Mouse (Mus musculus) adrenal gland, postnatal 4 days (tissue): ENCODE results near the gene Stard8. TPM values are rescaled to one million over a fixed set of nuclear protein-coding genes. Genes with fewer than 3 reads are reported as not detected.
"Not testable (repeated sequence)": the region's sequence is repeated elsewhere in the genome, so short reads cannot be mapped to it uniquely, and the experiment has no call there.

Source experiments
- DNase-seq, 2 experiments: peaks; one replicate each; pipeline ENCODE4 v3.0.0; 2021 to 2022; ENCODE audit warnings: low spot score in 2 of 2, mixed read lengths in 2 of 2
- long read RNA-seq, 2 experiments: library from polyadenylated mRNA; stranded (forward); transcript quantifications; one replicate each; pipeline ENCODE4 v2.0.0; 2021
- total RNA-seq, 2 experiments: library from RNA; stranded (reverse); gene quantifications; 2 replicates each; pipeline ENCODE4 v1.2.3; 2021

Stard8 gene
- 10 to 100 TPM; 33.9 to 40.8 TPM for total RNA-seq
- long read RNA-seq, experiment 1, full-length matches to known transcripts, result 1 of 8 reads
- long read RNA-seq, experiment 1, partial matches to known transcripts, result 5 of 8 reads
- long read RNA-seq, experiment 1, other reads (novel, unspliced or antisense), result 2 of 8 reads
- long read RNA-seq, experiment 2, full-length matches to known transcripts, result 2 of 7 reads
- long read RNA-seq, experiment 2, partial matches to known transcripts, result 3 of 7 reads
- long read RNA-seq, experiment 2, other reads (novel, unspliced or antisense), result 2 of 7 reads

DNA sequence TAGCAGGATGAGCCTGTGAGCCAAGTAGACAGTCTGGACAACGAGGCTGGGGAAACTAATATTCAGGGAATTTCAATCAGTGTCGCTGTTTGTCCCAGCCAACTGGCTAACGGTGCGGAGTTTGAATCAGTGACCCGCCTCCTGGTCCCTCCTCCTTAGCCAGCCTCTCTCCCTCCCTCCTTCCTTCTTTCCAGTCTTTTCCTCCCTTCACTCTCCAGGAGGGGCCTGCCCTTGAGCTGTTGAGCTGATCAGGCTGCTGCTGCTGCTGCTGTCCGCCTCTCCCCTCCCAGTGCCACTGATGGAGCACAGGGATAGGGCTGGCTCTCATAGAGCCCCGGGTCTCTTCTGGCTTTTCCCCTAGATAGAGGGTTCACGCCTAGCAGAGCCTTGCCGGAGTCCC, at the start of gene Stard8:
Gene Stard8, plus strand, starts transcription at position 203 of the 400 bp plus-strand sequence.
- DNase-seq, result no peak

DNA sequence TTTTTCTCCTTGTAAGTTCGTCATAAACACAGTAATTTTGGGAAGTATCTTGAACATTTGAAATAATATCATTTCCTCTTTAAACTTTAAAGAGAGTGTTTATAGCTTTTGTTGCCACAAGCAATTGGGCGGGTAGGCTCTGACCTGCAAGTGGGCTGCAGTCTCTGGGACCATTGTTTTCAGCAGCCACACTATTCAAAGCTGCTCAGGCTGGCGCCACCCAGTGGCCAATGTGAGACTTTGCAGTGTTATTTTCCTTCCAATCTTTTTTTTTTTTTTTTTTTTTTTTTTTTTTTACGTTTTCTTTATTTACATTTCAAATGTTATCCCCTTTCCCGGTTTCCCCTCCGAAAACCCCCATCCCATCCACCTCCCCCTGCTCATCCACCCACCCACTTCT, 49.1 kb upstream of the Stard8 start:
- DNase-seq, result no peak

DNA sequence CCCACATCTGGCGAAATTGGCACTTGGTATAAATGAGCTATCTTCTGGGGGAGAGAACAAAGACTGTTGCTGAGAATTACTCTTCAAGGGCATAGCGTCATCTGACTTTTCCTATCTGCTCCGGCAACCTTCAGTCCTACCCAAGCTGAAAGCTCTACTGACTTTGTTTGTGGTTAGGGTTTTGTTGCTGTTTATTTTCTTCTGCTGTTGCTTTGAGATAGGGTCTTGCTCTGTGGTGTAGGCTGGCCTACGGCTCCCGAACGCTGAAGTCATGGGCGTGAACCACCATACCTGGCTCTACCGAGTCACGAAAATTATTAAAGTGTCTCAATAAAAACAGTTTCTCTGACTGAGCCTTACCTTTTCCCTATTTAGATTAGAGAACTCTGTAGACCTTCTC, 44.8 kb upstream of the Stard8 start:
- DNase-seq, result no peak

DNA sequence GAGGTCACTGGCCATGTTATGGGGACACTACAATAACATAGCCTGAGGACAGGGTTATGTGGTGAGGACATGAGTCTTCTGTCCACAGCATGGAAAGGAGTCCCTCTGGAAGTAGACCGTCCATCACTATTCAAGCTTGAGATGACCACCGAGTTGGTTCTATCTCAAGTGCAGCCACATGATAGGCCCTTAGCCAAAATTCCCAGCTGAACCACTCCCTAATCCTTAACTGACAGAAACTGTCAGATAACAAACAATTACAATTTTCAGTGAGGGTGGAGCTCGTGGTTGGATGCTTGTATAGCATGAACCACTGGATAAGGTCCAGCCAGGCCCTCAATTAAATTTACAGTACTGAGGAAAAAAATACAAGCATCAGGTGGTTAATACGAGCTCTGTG, 44.0 kb upstream of the Stard8 start:
- no peak for DNase-seq

DNA sequence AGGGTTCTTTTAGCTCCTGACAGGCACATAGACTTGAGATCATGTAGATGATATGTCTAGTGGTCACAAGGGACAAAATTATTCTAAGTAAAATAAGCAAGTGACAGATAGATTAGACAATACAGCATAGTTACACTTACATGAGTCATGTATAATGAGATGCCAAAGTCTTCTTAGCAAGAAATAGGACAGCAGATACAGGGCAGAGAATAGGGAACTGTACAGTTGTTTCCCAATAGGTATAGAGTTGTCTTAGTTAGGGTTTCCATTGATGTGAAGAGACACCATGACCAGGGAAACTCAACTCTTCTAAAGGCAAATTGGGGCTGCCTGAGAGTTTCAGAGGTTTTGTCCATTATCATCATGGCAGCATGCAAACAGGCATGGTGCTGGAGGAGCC, 39.3 kb upstream of the Stard8 start:
- DNase-seq, result no peak

DNA sequence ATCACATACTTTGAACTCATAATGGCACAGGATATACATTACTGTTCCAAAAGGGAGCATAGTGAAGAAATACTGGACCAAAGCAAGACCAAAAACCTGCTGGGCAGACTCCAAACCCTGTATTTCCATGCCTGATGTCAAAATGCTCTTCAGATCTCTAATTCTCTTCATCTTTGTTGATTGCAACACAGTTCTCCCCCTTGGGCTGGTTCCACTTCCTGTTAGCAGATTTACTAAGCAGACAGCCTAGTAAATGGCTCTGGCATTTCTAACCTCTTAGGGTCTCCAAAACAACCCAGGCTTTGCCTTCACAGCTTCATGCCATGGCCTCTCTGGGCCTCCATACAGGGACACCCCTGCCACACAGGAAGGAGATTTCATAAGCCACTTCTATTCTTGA, 38.5 kb upstream of the Stard8 start:
- DNase-seq, result no peak

DNA sequence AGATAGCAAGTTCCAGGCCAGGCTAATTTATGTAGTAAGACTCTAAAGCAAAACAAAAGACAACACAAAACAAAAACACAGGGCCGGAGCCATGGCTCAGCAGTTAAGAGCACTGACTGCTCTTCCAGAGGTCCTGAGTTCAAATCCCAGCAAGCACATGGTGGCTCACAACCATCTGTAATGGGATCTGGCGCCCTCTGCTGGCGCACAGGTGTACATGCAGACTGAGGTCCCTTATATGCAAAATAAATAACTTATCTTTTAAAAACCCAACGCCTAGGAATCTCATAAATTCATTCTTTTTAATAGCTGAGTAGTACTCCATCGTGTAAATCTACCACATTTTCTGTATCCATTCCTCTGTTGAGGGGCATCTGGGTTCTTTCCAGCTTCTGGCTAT, 16.4 kb upstream of the Stard8 start:
- not testable (repeated sequence) for DNase-seq

DNA sequence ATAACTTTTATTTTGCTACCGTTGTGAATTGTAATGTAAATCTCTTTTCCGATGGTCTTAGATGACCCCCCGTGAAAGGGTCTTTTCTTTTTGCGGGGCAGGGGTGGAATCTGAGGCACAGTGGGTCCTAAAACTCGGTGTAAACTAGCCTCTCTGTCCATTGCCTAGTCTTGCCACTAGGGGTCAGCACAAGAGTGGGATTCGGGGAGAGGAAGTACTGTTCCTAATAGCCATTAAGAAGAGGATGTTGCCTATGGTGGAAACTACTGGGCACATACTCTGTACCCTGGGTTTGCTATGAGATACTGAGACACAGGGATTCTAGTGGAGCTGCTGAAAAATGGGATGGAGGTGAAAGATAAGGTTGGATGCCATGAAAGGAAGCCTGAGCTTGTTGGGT, 13.5 kb upstream of the Stard8 start:
- peak in 1 of 2 experiments; percentile 17 for DNase-seq

DNA sequence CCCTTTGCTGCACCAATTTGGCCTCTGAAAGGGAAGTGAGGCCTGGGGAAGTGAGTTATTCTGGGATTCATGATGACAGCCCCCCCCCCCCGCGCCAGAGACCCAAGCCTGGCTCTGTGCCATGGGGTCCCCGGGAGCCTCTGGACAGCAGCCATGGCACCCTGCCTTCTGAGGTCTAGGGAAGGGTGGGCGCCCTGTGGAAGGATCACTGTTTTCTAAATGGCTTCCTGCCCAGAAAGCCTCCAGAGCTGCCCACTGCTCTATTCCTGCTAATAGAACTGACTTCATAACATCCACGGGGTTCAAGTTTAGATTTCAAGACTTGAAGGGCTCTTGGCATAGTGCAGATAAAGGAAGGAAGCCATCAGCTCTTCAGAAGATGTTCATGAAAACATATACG, 983 bp upstream of the Stard8 start:
- no peak for DNase-seq

DNA sequence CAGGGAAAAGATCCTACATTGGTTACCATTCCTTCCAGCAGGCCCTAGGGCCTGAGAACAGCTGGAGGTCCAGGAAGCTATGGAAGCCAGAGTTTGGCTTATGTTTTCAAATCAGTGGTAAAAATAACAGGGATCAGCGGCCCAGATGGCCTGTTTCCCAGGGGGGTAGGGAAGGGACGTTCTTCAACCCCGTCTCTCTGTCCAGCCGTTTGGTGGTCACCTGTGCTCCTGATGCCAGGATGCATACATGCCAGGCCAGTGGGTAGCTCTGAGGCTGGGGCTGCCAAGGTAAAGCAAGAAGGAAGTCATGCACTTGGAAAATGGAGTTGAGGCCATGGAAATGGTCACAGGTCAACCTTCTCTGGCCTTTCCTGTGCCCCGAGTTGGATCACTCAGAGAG, 7.5 kb downstream of the Stard8 start:
- no peak for DNase-seq

DNA sequence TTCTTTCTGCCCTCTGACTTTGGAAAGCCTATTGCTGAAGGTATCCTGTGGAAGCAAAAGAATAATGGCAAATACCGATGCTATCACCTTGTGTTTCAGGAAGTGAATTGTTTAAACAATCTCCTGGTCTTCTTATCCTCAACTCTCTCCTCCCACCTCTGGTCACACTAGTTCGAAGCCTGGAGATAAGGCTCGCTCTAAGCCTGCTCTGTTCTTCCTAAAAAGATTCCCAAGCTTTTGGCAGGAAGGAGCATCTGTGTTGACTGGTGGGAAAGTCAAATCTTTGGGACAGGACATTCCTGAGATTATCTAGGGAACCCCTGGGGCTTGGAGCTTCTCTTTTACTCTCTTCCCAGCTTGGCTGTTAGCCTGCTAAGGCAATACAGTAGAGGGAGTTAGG, 8.2 kb downstream of the Stard8 start:
- no peak for DNase-seq

DNA sequence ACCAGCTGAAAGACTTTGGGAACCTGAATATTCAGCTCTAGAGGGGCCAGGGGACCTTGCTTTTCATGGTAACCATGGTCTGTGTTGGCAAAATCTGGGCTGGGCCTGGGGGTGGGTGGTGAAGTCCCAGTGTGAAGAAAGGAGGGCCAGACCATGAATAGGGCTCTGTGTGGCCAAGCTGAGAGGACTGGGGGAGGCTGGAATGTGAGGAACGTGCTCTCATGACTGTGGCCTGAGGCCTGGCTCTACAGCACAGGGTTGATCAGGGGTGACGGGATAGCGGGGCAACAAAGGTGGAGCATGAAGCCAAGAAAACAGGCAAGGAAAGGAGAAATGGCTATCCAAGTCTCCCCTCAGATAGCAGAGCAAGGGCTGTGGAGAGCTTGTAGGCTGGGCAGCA, 9.4 kb downstream of the Stard8 start:
- no peak for DNase-seq

DNA sequence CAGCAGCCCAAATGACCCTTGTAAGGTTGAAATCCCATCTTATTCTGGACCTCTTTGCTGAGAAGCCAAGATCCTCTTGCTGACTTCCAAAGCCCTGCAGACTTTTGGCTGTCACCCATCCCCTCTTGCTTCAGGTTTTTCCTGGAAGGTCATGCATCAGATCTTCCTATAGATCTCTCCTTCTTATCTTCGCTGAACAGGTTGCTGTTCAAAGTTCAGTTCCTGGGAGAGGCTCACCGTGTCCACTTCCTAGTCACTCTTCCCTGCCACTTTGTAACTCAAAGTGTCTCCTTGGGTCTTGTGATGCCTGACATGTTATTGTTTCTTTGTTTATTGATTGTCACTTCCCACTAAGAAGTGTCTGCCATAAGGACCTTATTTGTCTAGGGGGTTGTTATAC, 12.7 kb downstream of the Stard8 start:
- no peak for DNase-seq

DNA sequence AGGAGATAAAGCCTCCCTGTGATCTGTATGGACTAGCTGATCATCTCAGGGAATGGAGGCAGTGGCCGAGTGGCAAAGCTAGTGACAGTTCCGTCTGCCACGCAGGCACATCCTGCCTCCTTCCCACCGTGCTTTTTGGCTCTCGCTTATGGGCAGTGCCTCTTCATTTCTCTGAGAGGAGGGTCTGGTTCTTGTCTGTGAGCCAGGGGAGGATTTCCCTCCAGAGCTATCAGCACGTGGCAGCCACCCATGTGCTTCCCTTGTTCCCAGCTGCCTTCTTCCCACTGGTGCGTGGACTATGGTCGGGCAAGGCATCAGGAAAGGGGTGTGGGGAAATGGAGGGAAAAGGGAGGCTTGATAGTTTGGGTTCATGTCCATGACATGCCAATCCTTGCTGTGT, 13.9 kb downstream of the Stard8 start:
- no peak for DNase-seq

DNA sequence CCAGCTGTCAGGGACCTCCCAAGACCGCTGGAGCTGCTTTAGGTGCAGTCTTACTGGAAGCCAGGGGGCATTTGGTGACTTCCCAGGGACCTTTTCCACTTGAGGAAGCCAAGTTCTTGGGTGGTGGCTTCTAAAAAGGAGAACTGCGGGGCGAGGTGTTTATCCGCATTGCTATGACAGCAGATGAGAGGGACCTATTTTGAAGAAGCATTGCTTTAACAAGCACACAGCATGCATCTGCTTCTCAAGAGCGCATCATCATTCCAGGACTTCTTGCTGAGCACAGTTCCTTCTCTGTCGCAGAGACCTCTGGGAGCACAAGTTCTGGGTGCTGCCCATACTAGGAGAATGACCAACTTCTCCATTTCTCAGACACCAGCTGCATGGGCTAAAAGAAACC, 14.8 kb downstream of the Stard8 start:
- no peak for DNase-seq

DNA sequence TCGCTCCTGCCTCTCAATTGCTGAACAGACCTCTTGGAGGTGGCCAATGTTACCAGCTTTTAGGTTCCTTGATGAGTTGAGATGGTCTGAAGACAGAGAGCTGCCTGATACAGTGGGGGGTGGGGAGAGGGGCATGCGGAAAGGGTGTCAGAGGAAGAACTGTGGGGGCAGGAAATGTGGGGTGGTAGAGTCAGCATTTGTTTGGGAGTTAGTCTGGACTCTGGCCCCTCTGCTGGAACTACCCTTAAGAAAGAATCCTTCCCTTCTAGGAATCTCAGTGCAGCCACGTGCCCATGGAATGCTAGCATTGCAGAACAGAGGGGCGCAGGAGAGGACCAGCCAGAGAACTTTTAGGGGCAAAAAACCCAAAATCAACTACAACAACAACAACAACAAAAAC, 16.3 kb downstream of the Stard8 start:
- DNase-seq, result no peak

DNA sequence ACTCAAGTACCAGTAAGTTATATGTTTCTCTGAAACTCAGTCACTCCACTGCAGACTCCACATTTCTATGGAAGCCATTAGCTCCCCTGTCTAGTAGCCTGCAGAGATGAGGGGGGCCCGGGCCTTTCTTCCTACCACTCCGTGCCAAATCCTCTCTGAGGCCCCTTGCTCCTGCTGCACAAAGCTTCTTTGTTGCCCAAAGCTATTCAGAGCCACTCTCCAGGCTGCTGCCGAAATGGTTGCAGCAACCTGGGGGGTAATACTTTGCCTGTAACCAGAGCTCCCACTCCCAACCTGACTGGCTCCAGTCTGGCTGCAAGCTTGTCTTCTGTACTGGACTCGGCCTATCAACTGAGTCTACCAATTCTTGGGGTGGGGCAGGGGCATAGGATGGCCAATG, 17.2 kb downstream of the Stard8 start:
- no peak for DNase-seq

DNA sequence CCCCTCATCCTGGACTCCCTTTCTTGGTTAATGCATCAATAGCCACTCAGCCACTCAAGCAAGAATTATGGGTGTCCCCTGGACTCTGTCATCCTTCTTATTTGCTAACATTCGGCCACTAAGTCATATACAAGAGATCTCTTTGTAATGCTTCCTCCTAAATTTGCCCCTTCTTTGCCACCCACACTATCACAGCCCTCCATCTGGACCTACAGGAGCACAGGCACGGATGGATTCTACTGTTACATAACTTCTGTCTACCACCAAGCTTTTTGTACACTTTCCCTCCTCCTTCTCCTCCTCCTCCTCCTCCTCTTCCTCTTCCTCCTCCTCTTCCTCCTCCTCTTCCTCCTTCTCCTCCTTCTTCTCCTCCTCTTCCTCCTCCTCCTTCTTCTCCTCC, 18.5 kb downstream of the Stard8 start:
- no peak for DNase-seq

DNA sequence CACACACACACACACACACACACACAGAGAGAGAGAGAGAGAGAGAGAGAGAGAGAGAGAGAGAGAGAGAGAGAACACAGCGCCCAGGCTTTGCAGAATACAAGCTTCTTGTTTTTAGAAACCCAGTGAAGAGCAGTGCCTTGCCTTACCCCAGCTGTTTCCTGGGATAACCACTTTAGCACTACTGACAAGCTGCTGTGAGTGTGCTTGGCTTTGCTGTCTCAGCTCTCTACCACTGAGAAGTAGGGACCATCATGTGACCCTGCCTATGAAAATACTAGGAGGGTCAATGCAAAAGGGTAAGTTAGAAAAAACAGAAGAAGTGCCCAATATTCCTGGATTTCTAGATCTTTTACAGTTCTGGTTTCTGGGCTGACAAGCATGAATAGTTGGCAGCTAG, 20.9 kb downstream of the Stard8 start:
- DNase-seq, result no peak

DNA sequence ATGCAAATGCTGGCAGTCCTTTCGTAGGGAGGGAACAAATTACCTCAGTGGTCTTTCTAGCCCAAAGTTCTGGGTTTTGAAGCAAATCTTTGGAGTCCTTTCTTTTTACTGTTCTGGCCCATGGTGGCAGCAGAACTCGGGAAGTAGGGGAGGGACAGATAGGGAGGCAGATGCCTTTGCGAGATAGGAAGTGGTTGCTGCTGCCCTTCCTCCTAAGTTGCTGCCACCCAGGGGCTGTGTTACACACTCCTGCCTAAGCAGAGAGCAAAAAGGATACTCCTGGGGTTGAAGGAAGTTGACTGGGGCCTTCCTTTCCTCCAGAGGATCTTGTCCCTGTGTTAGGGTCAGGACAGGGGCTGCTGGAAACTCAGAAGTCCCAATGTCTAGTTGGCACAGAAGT, 32.4 kb downstream of the Stard8 start:
- no peak for DNase-seq

DNA sequence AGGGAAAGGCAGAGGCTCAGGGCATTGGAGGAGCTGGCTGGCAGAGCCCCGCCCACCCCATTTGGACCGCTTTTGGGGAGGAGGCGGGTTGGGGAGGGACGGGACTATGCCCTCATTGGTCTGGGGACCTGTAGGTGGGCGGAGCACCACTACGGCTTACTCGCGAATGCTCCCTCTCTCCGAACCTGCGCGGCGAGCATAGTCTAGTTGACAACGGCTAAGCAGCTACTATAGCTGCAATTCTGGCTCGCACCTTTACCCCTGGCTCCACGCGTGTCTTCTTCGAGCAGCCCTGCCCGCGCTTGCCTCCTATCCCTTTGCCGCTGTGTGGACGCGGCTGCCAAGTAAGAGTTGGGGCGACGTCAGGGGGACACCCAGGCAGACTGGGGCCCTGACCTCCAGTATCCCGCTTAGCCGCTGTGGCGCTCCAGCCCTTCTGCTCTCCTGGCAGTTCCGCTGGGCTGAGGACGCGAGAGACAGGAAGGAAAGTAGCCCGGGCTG, 39.5 kb downstream of the Stard8 start:
- peak; percentile 32 to 60 for DNase-seq

DNA sequence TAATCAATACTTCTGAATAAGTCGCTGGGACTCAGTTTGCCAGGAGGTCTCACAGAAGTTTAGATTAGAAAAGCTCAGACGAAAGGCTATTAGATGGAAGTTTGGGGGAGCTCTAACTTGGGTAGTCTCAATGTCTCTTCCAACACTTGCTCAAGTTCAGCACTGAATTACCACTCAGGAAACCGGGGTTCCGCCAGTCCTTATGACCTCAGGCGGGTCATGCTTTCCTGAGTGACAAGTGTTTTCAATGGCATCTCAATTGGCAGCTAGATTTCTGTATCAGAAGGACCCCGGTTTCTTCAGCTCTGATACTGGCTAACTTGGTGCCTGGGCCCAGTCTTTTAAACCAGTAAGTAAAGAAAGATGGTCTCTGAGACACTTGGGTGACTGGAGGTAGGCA, 40.2 kb downstream of the Stard8 start:
- DNase-seq, result no peak

DNA sequence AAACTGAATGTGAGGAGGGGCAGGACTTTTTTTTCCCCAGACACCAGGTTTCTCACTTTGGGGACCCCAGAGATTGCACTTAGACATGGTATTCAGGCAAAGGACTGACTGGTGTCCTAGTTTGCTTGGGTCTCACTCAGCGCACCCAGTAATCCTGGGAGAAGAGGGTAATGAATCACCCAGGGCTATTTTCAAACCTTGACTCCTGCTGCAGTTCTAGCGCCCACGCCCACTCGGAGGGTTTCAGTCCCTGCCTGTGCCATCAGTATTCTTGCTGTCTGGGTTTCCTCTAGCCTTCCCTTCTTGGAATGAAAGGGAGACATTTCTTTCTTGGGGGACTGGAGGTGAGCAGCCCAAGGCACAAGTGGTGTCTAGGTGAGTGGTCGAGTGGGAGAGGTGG, 40.7 kb downstream of the Stard8 start:
- DNase-seq, result no peak

DNA sequence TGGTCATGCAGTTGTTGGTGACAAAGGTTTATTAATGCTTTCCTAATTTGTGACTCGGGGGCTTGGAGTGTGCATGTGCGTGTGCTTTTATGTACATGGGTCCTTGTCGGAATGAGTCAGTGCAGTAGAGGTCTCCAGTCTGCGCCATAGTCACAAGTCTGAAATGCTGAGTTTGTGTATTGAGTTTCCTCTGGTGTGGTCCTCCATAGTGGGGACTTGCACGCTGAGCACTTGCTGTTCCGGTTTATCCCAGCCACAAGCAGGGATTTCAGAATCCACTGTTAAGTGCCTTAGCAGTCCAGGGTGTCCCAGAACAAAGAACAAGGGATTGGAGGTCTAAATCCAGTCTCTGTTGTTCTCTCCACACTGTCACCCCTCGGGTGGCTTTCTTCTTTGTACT, 42.3 kb downstream of the Stard8 start:
- DNase-seq, result no peak
